Mouse (Mus musculus) heart, embryonic 11.5 days (tissue): ENCODE results near the gene Ubtfl1. TPM values are rescaled to one million over a fixed set of nuclear protein-coding genes. Genes with fewer than 3 reads are reported as not detected.

Experiments
- microRNA-seq: library from miRNA; unstranded; fragments of <30 nt; microRNA quantifications from one replicate; pipeline ENCODE4, GENCODE M21; 2016; ENCODE audit warnings: borderline number of aligned reads
- polyA plus RNA-seq: library from polyadenylated mRNA; unstranded; fragments of >200 nt; fragmentation: Nextera tagmentation; extraction: Ambion mirVana; gene quantifications from 2 replicates; pipeline ENCODE4 v1.2.1, GENCODE M21; 2014

Gene Ubtfl1
- polyA plus RNA-seq, 1 experiment from 2014 or later = not detected

Small RNAs within 50 kb of the gene (microRNA-seq; reads per million reads assigned to microRNA genes)
- not detected for gene Gm22854

Other genes starting within 250 kb of the Ubtfl1 start
- 83.5 and 85.5 TPM in 2 replicates for gene Chordc1, start 112.3 kb upstream of the Ubtfl1 start, polyA plus RNA-seq
- 1.7 and 2.0 TPM in 2 replicates for gene Naalad2, start 1.4 kb upstream of the Ubtfl1 start, polyA plus RNA-seq
- not detected in 2 replicates for gene Mbd3l2, start 26.2 kb downstream of the Ubtfl1 start, polyA plus RNA-seq
- gene Zfp558, start 73.8 kb downstream of the Ubtfl1 start, polyA plus RNA-seq = 3.0 and 4.5 TPM in 2 replicates
- not detected in 2 replicates for gene Mbd3l1, start 73.9 kb downstream of the Ubtfl1 start, polyA plus RNA-seq